Mouse (Mus musculus) lung, adult 2 months (tissue): ENCODE data around the gene Cdh22.

ENCODE experiments used
- CTCF ChIP-seq: fragments of 200-500 bp; IDR thresholded peaks from 2 replicates; pipeline ENCODE4 v1.5.1; 2011; ENCODE audit warnings: mild to moderate bottlenecking, low read length, control low read depth; ENCODE audit not compliant: insufficient read depth
- POLR2A ChIP-seq: fragments of 200-500 bp; IDR thresholded peaks from 2 replicates; pipeline ENCODE4 v1.6.1; 2011; ENCODE audit warnings: low read depth, mild to moderate bottlenecking, control low read depth, low read length, borderline replicate concordance; ENCODE audit errors: extremely low read depth

GRCm38 (mm10) chr2:165182085-165182976, 52.3 kb downstream of the Cdh22 start:
- TF ChIP-seq POLR2A (no peak), CTCF (no peak)
